ENCODE assay signal across 17 mouse cellular contexts in genomic region chr9:96243915-96244314, GRCm38 (mm10). TPM values are rescaled to one million over a fixed set of nuclear protein-coding genes. Genes with fewer than 3 reads are reported as not detected.
DNase-seq lines count a peak whose midpoint lies in the region.
"Had no signal": no experiment of that assay in that cellular context is flagged by ENCODE, and none has a peak within 500 bp of the region (broad histone marks: within the 10 kb centered on the region; RNA-seq: fewer than 3 reads in every experiment).

No protein-coding gene starts in this region.

- peak; percentile 33 to 57 for DNase-seq in kidney, adult 8-10 months
- no peak for DNase-seq in kidney, postnatal 14 days
- peak; percentile 7 for DNase-seq in lung, postnatal 25 days (ENCODE audit: low spot score)
- no peak for DNase-seq in lung, postnatal 4 days
- DNase-seq in kidney, postnatal 36 days: peak; percentile 45 to 57
- DNase-seq in yolk sac, embryonic 10.5 days (ENCODE audit: low spot score): peak; percentile 46
- no peak for DNase-seq in ovary, postnatal 10 days (ENCODE audit: low spot score)
- DNase-seq in gastrocnemius, postnatal 4 days (ENCODE audit: low spot score in 2 of 2): no peak
- DNase-seq: adrenal gland, adult 2 months; cerebellum, adult 18-20 months; cerebellum, postnatal 14 days; gastrocnemius, postnatal 36 days; lung, postnatal 36 days; midbrain, embryonic 14.5 days; retina, postnatal 1 day; thymus, adult 2 months; thymus, postnatal 4 days had no signal

RNA-seq across cellular contexts. Expression of gene Tfdp2, which starts 47.8 kb away (rescaled TPM):
- total RNA-seq in gastrocnemius, postnatal 4 days (2021): 10 to 100 TPM; 51.5 to 70.1 TPM

Comparison
In these comparisons a context has a peak if more than half of its experiments do, and no peak if none do; other contexts are left out.
1. DNase-seq: peak in kidney, adult 8-10 months (2 of 2), lung, postnatal 25 days (single experiment), kidney, postnatal 36 days (2 of 2) and yolk sac, embryonic 10.5 days (single experiment); none in kidney, postnatal 14 days (single experiment), lung, postnatal 4 days (0 of 2), ovary, postnatal 10 days (single experiment) and gastrocnemius, postnatal 4 days (0 of 2).